Mouse (Mus musculus): ENCODE measurements at regions not wholly inside any gene's neighbourhood (a gene's known extent, or its start where the extent isn't known, plus 50 kb on each side); places are given as distances from the start of the nearest gene placed in this dataset.

- DNase-seq (ENCODE audit: low read depth): no peak
Measured at GRCm38 (mm10) chr13:46350075-46350747, 68.0 kb upstream of the Rbm24 start.

GRCm38 (mm10) chr13:46355306-46355705 is 62.9 kb upstream of the Rbm24 start:
- DNase-seq (ENCODE audit: low read depth): no peak

- no peak for DNase-seq (ENCODE audit: low read depth)
Measured at GRCm38 (mm10) chr13:46355975-46356374, 62.3 kb upstream of the Rbm24 start.

- no peak for DNase-seq (ENCODE audit: low read depth)
Measured at GRCm38 (mm10) chr13:46357037-46357436, 61.2 kb upstream of the Rbm24 start.

- DNase-seq (ENCODE audit: low read depth): peak; percentile 33
Measured at GRCm38 (mm10) chr13:46360495-46361120, 57.6 kb upstream of the Rbm24 start.

- no peak for DNase-seq (ENCODE audit: low read depth)
Measured at GRCm38 (mm10) chr13:46363456-46364201, 54.6 kb upstream of the Rbm24 start.

GRCm38 (mm10) chr13:46364202-46364912 is 53.9 kb upstream of the Rbm24 start:
- no peak for DNase-seq (ENCODE audit: low read depth)

GRCm38 (mm10) chr13:46365292-46365691 is 52.9 kb upstream of the Rbm24 start:
- DNase-seq (ENCODE audit: low read depth): no peak
